Mouse (Mus musculus): ENCODE data around the gene Hmga2. TPM values are rescaled to one million over a fixed set of nuclear protein-coding genes. Genes with fewer than 3 reads are reported as not detected.
"Not testable (repeated sequence)": the region's sequence is repeated elsewhere in the genome, so short reads cannot be mapped to it uniquely, and the experiment has no call there.

Hmga2 gene
- total RNA-seq, 2 experiments from 2014 or later = 0.52 TPM; not detected in 1

DNA sequence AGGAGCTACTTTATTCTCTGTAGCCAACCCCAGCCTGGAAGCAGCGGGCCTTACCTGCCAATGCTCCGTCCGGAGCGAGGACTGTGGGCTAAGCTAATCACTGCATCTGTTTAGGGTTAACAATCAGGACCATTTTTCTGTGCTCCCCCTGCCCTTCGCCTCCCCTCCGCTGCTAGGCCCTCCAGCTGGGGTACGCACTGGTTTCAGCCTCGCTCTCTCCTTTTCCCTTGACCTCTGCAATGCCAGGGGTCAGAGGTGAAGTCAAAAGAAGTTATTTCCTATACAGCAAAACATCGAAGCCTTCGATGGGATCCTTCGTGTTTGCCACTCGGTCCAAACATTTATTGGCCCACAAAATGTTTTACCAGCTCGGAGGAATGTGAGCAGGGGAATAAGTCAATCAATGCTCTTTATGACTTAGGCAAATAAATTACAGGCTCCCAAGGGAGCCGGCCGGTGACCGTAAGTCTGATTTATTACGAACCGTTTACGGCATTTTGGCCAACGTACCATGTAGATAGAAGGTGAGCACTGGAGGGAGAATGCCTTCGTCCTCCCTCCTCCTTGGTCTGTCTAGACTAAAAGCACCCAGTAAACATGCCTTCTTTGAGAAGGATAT lies 107.0 kb downstream of the Hmga2 start:
- no peak for ATAC-seq (replicated peaks; ENCODE audit: low FRiP score, low TSS enrichment, poor library complexity, severe bottlenecking)

DNA sequence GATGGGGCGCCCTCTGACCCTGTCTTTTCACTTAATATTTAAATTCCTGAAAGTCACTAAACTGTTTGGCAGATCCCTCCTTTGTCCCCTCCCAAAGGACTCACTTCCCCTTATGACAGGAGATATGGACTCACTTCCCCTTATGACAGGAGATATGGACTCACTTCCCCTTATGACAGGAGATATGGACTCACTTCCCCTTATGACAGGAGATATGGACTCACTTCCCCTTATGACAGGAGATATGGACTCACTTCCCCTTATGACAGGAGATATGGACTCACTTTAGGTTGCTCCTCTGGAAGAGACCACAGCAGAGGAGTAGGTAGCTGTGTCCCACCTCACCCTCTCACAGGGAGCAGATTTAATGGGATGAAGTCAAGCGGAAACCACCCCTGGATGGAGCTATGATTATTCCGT lies 110.1 kb downstream of the Hmga2 start:
- not testable (repeated sequence) for ATAC-seq (replicated peaks; ENCODE audit: low FRiP score, low TSS enrichment, poor library complexity, severe bottlenecking)

DNA sequence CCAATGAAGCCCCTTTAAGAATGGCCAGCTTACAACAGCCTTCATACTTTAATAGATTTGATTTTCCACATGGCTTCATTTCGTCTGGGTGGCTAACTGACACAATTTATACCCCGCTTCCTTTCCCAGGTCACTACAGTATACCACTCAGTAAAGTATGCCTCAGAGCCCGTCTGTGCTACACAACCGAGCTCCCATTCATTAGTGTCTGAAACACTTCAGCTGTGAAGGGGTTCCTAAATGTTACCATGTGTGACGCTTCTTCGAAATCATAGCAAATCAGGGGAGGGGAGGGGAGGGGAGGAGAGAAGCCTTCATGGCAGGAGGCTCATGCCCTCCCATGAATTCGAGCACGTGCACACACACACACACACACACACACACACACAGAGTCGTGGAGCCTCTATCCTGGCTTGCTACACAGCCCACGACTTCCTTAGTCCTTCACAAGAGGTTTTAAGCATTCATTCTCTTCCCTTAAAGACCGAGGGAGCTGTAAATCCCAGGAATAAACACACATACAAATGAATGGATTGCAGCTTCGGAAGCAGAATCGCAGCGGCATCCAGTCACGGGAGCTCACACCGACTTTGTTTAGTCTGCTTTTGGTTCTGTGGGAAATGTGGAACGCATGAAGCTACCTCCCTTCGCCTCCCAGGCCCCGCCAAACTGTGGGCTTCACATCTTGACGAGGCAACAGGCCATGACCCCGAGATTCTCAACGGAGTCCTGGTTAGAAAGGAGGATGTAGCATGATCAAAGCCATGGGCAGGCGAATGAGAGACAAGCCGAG lies 110.7 kb downstream of the Hmga2 start:
- ATAC-seq (replicated peaks; ENCODE audit: low FRiP score, low TSS enrichment, poor library complexity, severe bottlenecking) = no peak

DNA sequence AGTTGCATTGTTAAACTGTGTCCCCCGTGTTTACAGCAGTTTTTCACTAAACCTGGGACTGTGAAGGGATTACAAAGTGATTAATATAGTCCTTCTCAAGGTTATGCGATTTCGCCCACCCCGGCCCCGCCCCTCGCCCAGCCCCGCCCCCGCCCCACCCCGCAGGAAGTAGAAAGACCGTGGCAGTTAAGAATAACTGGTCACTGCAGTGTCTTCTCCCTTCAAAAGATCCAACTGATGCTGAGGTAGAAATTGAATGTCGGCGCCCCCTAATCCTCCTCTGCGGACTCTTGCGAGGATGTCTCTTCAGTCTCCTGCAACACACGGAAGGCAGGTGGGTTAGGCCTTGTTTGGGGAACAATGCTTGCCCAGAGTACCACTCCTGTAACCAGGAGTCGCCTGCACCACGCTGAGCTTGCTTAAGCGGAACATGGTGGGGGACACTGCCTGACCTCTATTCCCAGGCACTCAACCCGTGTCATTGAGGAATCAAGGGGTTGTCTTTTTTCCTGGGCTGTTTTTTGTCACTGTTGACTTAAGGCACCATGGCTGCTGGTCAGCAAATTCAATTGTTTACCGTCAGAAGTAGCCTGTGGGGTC lies 112.2 kb downstream of the Hmga2 start:
- peak; percentile 56 for ATAC-seq (replicated peaks; ENCODE audit: low FRiP score, low TSS enrichment, poor library complexity, severe bottlenecking)

DNA sequence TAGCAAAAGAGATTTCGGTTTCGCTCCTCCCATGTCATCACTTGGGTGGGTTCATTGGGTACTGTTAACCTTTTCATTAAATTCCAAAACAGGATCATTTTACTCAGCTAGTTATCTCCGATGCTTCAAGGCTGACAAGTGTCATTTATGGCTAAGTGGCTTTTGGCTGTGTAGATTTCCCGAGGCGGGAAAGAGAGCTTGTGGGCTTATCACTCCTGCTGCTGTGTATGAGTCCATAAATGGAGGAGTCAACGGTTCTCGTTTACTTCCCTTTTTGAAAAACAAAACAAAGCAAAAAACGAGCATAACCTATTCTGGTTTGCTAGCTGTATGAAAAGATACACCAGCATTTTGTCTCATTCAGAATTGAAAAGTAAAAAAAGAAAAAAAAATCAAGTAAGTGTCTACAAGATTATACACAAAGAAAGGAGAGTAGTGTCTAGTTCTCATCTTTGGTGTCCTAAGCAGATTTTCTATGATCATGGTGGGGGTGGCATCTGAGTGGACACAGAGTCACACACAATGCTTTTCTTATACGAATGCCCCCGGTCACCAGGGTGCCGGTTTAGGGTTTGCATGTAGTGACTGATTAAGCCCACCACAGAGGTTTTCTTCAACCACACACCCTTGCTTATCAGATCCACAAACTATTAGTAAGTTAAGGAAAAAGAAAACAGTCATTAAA lies 112.8 kb downstream of the Hmga2 start:
- peak; percentile 63 for ATAC-seq (replicated peaks; ENCODE audit: low FRiP score, low TSS enrichment, poor library complexity, severe bottlenecking)

DNA sequence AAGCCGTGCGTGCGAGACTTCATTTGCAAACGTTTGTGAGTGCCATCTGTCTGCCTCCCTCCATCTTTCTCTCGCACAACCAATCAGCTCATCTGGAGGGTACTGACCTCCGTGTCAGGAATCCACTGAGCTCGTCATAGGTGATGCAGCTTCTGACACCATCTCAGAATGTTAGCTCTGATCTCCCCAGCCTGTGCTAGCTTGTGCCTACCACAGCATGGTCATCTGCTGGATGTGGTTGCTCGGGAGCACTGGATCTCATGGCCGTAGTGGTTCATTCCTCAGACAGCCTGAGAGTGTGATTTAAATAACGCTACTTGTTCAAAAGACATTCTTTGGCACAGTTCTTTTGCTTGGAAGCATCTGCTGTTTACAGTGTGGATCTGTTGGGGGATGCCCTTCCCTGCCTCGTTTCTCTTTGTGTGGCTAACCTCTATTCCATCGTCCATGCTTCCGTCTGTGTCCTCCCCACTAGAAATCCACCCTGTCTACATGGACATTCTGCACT lies 121.7 kb downstream of the Hmga2 start:
- ATAC-seq (replicated peaks; ENCODE audit: low FRiP score, low TSS enrichment, poor library complexity, severe bottlenecking) = no peak

DNA sequence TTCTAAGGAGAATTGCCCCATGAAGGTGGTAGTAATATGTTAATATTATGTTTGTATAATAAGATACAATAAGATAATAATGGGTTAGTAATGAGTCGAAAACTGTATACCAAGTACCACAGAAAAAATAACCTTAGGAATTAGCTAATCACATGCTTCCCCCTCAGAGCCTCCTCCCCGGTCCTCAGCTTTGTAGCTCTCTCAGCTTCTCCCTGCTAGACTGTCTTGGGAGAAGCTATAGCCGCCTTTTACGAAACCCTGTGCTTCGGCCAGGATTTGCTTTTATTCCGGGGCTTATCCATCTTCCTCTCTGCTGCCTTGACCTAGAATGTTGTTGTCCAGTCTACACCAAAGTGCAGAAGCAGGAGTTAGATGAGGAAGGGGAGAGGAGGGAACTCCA lies 130.9 kb downstream of the Hmga2 start:
- ATAC-seq (replicated peaks; ENCODE audit: low FRiP score, low TSS enrichment, poor library complexity, severe bottlenecking) = no peak

DNA sequence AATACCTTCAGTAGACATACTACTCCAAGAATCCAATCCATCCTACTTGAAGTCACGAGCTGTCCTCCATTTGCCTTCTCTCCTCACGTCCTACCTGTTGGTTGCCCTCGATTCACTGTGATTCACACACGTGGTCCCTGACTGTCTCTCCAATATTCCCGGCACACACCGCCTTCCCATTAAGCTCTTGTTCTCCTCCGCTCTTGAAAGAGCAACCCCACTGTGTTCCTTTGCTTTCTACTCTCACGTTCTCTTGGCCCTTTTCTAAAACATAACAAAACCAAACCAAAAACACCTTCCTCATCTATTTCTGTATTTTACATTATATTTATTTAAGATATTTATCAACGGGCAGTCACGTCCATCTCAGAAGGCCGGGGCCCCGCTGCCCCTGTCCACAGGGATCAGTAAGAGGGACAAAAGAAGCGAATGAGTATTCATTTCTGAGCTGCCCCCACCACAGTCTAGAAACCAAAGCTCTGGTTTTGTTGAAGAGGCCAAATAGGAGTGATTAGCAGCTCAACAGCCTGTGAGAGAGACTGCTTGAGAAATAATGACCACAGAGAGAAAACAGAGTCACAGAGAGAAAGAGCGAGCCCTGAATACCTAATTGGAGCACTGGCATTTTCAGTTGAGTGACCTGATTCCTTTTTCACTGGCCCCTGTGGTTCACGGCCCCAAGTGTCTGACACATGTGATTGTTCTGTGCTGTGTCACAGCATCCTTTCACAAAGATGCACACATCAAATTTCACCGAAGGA lies 131.5 kb downstream of the Hmga2 start:
- ATAC-seq (replicated peaks; ENCODE audit: low FRiP score, low TSS enrichment, poor library complexity, severe bottlenecking) = no peak

DNA sequence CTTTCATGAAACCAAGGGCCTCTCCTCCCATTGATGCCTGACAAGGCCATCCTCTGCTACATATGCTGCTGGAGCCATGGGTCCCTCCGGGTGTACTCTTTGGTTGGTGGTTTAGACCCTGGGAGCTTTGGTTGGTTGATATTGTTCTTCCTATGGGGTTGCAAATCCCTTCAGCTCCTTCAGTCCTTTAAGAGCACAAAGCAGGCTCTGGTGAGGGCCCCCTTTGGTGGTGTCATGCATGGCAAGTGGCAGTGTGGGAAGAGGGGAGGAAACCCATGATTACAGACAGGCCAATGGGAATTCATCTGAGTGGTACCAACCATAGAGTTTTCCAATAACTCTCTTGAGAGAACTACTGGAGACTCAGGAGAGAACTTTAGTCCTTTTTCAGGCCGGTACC lies 136.4 kb downstream of the Hmga2 start:
- ATAC-seq (replicated peaks; ENCODE audit: low FRiP score, low TSS enrichment, poor library complexity, severe bottlenecking) = not testable (repeated sequence)

DNA sequence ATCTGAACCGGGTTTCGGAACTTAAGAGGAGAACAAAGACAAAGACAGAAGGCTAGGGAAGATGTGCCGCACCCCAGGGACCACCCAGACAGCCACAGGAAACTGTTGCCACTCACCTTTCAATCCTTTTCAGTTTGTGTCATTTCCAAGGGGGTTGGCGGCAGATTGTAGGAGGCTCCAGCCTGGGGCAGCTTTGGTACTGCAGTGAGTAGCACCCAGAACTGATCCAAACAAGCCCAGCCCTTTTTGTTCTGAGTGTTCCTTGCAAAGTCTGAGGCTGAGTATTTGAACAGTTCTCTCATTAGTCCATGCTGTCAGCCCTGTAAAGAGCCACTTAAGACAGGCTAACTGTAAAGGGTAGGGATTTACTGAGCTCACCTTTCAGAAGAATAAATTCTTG lies 136.9 kb downstream of the Hmga2 start:
- ATAC-seq (replicated peaks; ENCODE audit: low FRiP score, low TSS enrichment, poor library complexity, severe bottlenecking) = no peak

DNA sequence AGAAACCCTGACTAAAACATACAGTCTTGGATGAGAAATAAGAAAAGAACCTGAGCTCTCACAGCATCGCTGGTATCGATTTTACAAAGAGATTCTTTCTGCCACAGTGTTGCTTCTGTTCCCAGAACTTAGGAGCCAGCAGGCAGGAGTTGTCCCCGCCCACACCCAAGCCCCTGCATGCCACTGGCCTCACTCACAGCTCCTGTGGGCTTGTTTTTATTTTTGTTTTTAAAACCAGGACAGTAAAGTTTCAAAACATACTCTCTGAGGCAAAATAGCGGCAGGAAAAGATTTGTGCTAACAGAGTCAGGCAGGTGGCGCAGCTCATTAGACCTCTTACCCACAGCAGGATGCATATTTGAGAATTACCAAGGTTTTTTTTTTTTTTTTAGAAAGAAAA lies 137.4 kb downstream of the Hmga2 start:
- ATAC-seq (replicated peaks; ENCODE audit: low FRiP score, low TSS enrichment, poor library complexity, severe bottlenecking) = no peak

DNA sequence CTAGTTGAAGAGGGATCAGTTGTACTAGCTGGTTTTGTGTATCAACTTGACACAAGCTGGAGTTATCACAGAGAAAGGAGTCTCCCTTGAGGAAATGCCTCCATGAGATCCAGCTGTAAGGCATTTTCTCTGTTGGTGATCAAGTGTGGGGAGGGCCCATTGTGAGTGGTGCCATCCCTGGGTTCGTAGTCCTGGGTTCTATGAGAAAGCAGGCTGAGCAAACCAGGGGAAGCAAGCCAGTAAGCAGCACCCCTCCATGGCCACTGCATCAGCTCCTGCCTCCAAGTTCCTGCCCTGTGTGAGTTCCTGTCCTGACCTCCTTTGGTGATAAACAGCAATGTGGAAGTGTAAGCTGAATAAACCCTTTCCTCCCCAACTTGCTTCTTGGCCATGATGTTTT lies 137.8 kb downstream of the Hmga2 start:
- not testable (repeated sequence) for ATAC-seq (replicated peaks; ENCODE audit: low FRiP score, low TSS enrichment, poor library complexity, severe bottlenecking)

DNA sequence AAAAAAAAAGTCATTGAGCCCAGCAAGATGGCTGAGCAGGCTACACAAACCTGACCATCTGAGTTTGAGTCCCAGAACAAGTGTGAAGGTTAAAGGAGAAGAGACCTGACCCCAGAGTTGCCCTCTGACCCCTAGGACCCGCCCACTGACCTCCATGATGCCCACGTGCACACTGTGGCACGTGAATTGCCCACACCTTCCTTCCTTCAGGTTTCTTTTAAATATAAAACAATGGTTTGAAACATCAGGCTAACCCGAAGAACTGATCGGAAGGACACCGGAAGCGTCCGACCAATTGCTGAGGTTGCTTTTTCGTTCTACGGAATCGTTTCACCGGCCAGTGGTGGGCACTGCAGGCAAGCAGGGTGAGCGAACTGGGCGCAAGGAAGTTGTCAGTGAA lies 148.3 kb downstream of the Hmga2 start:
- ATAC-seq (replicated peaks; ENCODE audit: low FRiP score, low TSS enrichment, poor library complexity, severe bottlenecking) = no peak

DNA sequence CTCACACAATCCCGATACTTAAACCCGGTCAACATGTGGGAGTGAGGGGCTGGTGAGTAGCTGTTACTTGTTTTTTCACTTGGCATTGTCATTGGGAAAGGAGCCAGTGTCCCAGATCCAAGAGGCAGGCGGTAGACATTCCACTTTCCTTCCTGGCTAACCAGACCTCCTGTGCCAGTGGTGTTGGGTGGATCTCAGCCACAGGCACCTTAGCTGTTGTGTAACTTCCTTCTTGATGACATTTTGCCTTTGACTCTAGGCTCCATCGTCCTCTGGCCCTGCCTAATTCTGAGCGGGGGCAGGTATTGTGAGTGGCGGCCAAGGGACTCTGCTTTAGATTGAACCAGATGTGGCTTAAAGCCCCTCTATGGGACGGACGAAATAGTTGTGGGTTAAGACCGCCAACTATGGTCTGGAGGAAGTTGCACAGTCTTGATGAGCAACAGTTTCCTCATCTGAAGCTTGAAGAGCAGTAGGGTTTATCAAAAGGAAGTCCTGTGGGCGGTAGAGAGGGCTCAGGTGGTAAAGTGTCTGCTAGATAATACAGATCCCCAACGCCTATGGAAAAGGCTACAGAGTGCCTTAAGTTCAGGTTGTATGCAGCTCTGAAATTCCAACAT lies 152.6 kb downstream of the Hmga2 start:
- ATAC-seq (replicated peaks; ENCODE audit: low FRiP score, low TSS enrichment, poor library complexity, severe bottlenecking) = peak; percentile 38

DNA sequence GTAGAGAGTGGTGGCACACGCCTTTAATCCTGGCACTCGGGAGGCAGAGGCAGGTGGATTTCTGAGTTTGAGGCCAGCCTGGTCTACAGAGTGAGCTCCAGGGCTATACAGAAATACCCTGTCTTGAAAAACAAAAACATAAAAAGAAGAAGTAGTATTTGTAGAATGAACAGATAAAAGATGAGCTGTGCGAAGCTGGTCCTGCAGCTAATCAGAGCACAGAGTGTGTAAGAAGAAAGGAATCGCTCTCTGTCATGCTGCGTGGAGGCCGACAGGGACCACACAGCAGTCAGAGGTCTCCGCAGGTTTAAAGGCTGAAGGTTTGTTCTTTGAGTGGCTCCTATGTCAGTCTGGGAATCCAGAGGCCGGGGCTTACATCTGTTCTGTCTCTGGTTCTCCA lies 153.5 kb downstream of the Hmga2 start:
- no peak for ATAC-seq (replicated peaks; ENCODE audit: low FRiP score, low TSS enrichment, poor library complexity, severe bottlenecking)

DNA sequence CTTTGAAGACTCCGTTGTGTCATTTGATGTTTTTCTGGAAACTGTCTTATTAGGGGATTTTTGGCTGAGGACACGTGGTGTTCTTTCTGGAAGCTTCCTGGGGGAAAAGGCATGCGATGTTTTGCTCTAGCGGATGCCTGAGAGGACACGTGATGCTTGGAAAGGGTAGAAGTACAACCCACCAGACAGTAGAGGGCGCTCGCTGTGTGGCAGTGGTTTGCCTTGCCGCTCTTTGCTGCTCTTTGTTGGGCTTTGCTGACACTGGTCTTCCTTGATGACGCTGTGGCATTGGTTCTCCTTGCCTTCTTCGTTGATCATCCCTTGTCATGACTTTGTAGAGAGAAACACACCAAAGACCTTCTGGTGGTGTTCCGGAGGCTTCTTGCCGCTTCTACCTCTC lies 156.7 kb downstream of the Hmga2 start:
- ATAC-seq (replicated peaks; ENCODE audit: low FRiP score, low TSS enrichment, poor library complexity, severe bottlenecking) = no peak
